Mouse (Mus musculus) lung, postnatal 0 days (tissue): ENCODE results near the gene Zfp709.
"Not testable (repeated sequence)": the region's sequence is repeated elsewhere in the genome, so short reads cannot be mapped to it uniquely, and the experiment has no call there.

ENCODE experiments used
- CTCF ChIP-seq: IDR thresholded peaks from 2 replicates; pipeline ENCODE4 v1.5.1; 2016; ENCODE audit warnings: antibody characterized with exemption, mild to moderate bottlenecking
- EP300 ChIP-seq: IDR thresholded peaks from 2 replicates; pipeline ENCODE4 v1.6.1; 2016; ENCODE audit warnings: antibody characterized with exemption, mild to moderate bottlenecking, control low read depth

DNA sequence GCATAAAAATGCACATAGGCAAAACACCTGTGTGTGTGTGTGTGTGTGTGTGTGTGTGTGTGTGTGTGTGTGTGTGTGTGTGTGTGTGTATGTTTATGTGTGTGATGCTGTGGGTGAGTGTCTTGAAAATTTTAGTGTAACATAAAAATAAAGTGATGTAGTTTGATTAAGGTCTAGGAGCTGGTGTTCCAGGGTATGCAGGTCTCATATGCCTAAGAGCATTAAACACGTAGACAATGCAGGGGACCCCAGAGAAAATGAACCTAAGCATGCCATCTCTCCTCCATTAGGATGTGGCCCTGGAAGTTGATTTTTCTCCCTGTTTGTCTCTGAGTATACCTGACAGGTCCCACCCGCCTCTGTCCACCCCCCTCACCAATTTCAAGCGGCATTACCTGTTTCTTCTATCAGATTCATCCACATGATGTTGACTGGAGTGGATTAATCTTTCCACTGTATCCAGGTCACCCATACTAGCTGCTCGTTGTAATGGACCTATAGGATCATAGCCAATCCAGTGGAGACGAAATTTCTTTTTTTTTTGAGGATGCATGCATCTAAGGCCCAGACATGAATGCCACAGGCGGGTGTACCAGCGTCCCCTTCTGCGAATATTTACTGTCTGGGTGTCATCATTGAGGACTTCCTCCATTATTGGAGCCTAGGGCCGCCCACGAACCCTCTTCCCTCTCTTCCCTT is 25.0 kb upstream of the Zfp709 start:
- TF ChIP-seq CTCF, EP300: not testable (repeated sequence)
